Mouse (Mus musculus) liver, adult 2 months (tissue): ENCODE measurements at regions not wholly inside any gene's neighbourhood (a gene's known extent, or its start where the extent isn't known, plus 50 kb on each side); places are given as distances from the start of the nearest gene placed in this dataset.

Experiments
- DNase-seq: peaks from one replicate; pipeline ENCODE4 v3.0.0-alpha.2; 2011; ENCODE audit warnings: low read depth, low spot score; ENCODE audit errors: extremely low read depth
- H3K27ac ChIP-seq: fragments of 200-500 bp; replicated peaks from 2 replicates; pipeline ENCODE4 v1.5.1; 2012; ENCODE audit warnings: low read depth, mild to moderate bottlenecking, control low read depth, inconsistent platforms, low read length; ENCODE audit not compliant: insufficient read depth
- H3K27me3 ChIP-seq: fragments of 200-500 bp; 2 replicates; pipeline ENCODE4 v1.6.1; 2012; ENCODE audit warnings: mild to moderate bottlenecking, moderate library complexity, low read length, inconsistent platforms; ENCODE audit not compliant: control insufficient read depth, insufficient read depth
- H3K36me3 ChIP-seq: fragments of 200-500 bp; 2 replicates; pipeline ENCODE4 v1.6.1; 2012; ENCODE audit warnings: low read length, inconsistent platforms; ENCODE audit not compliant: control insufficient read depth, insufficient read depth
- H3K4me1 ChIP-seq: fragments of 200-500 bp; 2 replicates; pipeline ENCODE4 v1.6.1; 2011; ENCODE audit warnings: low read length; ENCODE audit not compliant: control insufficient read depth, insufficient read depth
- H3K4me3 ChIP-seq: fragments of 200-500 bp; 2 replicates; pipeline ENCODE4 v1.5.1; 2011; ENCODE audit warnings: low read depth, mild to moderate bottlenecking, control low read depth, low read length, moderate library complexity; ENCODE audit not compliant: insufficient read depth
- H3K79me2 ChIP-seq: fragments of 200-500 bp; 2 replicates; pipeline ENCODE4 v1.6.1; 2012; ENCODE audit warnings: inconsistent platforms, mild to moderate bottlenecking, low read length, moderate library complexity; ENCODE audit not compliant: control insufficient read depth, insufficient read depth
- H3K9ac ChIP-seq: fragments of 200-500 bp; 2 replicates; pipeline ENCODE4 v1.6.1; 2012; ENCODE audit warnings: low read depth, mild to moderate bottlenecking, control low read depth, inconsistent platforms, low read length
- CTCF ChIP-seq: fragments of 200-500 bp; IDR thresholded peaks from 2 replicates; pipeline ENCODE4 v1.5.1; 2011; ENCODE audit warnings: low read depth, low read length, control low read depth
- POLR2A ChIP-seq: fragments of 200-500 bp; IDR thresholded peaks from 2 replicates; pipeline ENCODE4 v1.6.1; 2011; ENCODE audit warnings: low read length, control low read depth; ENCODE audit not compliant: insufficient read depth; ENCODE audit errors: extremely low read depth
- WGBS: fragments of 180-500 bp; shearing (Covaris S2); methylation state at CpG from one replicate; pipeline ENCODE4 v1.1.7; 2018; 5-methylcytosine and 5-hydroxymethylcytosine counted together

DNA sequence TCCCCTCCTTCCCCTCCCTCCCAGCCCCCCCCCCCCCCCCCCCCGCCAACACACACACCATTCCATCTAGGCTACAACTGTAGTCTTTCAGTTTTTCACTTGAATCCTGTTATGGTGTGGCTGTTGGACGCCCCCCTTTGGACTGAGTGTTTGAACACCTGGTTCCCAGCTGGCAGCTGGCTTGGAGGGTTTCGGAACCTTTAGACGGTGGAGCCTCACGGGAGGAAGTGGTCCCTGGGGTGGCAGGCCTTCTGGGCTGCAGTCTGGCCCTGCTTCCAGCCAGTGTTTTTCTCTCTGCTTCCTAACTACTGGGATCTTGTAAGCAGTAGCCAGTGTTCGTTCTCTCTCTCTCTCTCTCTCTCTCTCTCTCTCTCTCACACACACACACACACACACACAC lies 101.4 kb upstream of the Arid2 start:
- no peak for DNase-seq
- TF ChIP-seq CTCF (no peak), POLR2A (no peak)
- no peaks in the 10 kb centered on the region for H3K36me3 ChIP-seq

DNA sequence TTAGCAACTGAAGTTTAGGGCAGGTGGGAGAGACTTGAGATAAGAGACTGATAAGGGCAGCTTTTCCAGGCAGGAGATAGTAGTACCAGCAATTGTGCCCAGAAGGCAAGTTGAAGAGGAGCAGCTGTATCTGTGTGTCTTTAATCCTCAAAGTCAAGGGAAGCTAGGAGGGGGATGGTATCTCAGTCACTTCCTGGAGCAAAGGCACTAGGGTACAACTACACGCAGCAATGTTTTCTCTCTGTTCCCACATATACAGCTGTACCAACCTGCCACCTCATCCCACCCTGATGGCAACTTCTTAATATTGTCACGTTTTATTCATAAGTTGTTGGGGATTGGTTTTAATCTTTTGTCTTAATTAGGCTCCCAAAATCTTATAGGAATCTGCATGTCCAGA lies 97.8 kb upstream of the Arid2 start:
- Histone ChIP-seq H3K27me3 (no peaks in the 10 kb centered on the region), H3K4me3 (no peak overlapping the region), H3K9ac (no peak overlapping the region), H3K36me3 (no peaks in the 10 kb centered on the region), H3K4me1 (no peaks in the 10 kb centered on the region), H3K79me2 (no peaks in the 10 kb centered on the region), H3K27ac (no peak overlapping the region)
- WGBS: 63% methylated on average over 2 of the region's 2 CpGs
- no peak for DNase-seq
- no peak for TF ChIP-seq POLR2A
- TF ChIP-seq CTCF: no peak

More for the DNA sequence above, 101.4 kb upstream of the Arid2 start:
- Histone ChIP-seq H3K4me1 (no peaks in the 10 kb centered on the region), H3K79me2 (no peaks in the 10 kb centered on the region), H3K4me3 (no peak overlapping the region), H3K27ac (no peak overlapping the region), H3K27me3 (no peaks in the 10 kb centered on the region), H3K9ac (no peak overlapping the region)
- 52% methylated on average over 5 of the region's 6 CpGs for WGBS

DNA sequence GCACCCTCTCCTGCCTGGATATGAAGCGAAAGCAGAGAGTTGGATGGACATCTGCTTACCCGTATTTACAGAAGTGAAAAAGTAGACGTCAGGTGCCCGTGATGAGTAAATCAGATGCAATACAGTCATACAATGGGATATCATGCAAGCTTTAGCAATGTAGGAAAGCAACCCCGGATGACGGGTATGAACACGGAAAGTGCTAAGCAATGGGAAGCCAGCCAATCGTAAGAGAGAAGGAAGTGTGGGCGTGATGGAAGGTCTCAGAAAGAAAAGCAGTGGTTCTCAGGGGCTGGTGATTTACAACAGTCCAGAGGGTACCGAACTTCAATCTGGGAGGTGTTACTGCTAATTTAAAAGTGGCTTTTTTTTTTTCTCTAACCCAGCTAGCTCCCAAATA lies 89.9 kb upstream of the Arid2 start:
- Histone ChIP-seq H3K4me3 (no peak overlapping the region), H3K79me2 (no peaks in the 10 kb centered on the region), H3K36me3 (no peaks in the 10 kb centered on the region), H3K9ac (no peak overlapping the region), H3K27ac (no peak overlapping the region), H3K4me1 (no peaks in the 10 kb centered on the region), H3K27me3 (no peaks in the 10 kb centered on the region)
- no peak for DNase-seq
- 80% methylated on average over 10 of the region's 10 CpGs for WGBS
- TF ChIP-seq CTCF: no peak
- no peak for TF ChIP-seq POLR2A

DNA sequence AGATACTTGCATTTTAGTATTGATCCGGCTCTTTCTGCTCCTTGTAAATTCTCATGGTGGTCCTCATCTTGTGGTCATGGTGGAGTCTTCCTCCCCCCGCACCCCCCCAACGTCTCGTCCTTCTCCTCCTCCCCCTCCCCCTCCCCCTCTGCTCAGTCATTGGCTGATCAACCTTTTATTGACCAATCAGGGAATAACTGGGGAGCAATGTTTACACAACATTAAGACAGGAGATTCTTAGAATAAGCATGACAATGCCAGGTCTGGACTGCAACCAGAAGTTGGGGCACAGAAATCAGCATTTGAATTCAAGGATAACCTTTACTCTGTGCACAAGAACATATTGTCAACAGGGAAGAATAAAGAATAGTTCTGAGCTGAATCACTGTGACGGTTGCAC lies 89.4 kb upstream of the Arid2 start:
- H3K4me1 ChIP-seq: no peaks in the 10 kb centered on the region
- no peak for TF ChIP-seq CTCF
- no peak for TF ChIP-seq POLR2A
- H3K36me3 ChIP-seq: no peaks in the 10 kb centered on the region
- 59% methylated on average over 5 of the region's 5 CpGs for WGBS
- no peaks in the 10 kb centered on the region for H3K27me3 ChIP-seq
- no peak overlapping the region for H3K9ac ChIP-seq
- H3K79me2 ChIP-seq: no peaks in the 10 kb centered on the region
- no peak overlapping the region for H3K4me3 ChIP-seq
- DNase-seq: no peak
- H3K27ac ChIP-seq: no peak overlapping the region

DNA sequence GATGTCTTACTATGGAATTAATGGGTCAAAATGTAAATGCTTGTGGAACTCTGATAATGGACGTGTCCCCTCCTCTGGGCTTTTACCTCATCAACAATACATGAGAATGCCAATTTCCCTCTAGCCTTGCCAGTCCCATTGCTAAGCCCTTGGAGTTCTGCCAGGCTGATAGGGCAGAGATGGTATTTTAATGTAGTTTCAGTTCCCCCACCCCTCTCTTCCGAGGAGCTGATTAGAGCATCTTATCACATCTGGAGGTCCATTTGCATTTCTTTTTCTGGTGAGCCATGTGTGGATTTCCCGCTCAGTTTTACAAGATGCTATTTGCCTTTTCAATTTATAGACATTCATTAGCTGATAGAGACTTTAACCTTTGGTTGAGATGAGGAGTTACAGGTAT lies 86.0 kb upstream of the Arid2 start:
- 66% methylated on average over 3 of the region's 3 CpGs for WGBS
- DNase-seq: no peak
- TF ChIP-seq CTCF: no peak
- TF ChIP-seq POLR2A: no peak

DNA sequence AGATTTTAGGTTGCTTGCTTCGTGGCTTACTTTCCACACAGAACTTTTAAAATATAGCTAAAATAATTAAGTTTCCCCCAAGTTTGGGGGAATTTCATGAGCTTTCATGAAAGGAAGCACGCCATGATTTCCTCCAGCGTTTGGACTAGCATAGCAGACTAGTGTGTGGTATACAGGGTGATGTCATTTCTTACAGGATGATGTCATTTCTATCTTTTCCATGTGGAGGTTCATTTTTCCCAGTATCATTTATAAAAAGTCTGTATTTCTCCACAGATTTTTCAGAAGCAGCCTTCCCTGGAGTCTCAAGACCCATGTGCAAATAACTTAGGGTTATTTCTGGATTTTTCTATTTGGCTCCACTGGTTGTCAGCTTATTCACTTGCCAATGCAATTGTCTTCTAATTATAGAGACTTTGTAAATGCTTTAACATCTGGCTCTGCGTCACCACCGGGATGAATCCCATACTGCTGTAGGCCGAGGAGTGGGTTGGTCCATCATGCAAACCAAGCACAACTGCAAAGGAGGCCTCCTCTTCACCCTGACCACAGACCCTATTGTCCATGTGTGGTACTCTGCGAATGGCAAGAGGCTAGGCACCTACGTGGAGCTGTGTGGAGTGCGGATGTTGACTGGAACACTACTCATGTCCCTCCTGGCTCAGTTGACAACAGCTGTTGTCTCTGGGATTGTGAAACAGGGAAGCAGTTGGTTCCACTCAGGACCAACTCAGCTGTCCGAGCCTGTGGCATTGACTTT lies 85.4 kb upstream of the Arid2 start:
- H3K9ac ChIP-seq: no peak overlapping the region
- no peaks in the 10 kb centered on the region for H3K36me3 ChIP-seq
- no peak overlapping the region for H3K4me3 ChIP-seq
- H3K27ac ChIP-seq: no peak overlapping the region
- TF ChIP-seq POLR2A: no peak
- no peak for TF ChIP-seq CTCF
- H3K27me3 ChIP-seq: no peaks in the 10 kb centered on the region
- no peak for DNase-seq
- no peaks in the 10 kb centered on the region for H3K79me2 ChIP-seq
- no peaks in the 10 kb centered on the region for H3K4me1 ChIP-seq
- WGBS: 90% methylated on average over 10 of the region's 10 CpGs

More for the DNA sequence above, 86.0 kb upstream of the Arid2 start:
- Histone ChIP-seq H3K4me1 (no peaks in the 10 kb centered on the region), H3K9ac (no peak overlapping the region), H3K27ac (no peak overlapping the region), H3K27me3 (no peaks in the 10 kb centered on the region), H3K36me3 (no peaks in the 10 kb centered on the region), H3K4me3 (no peak overlapping the region), H3K79me2 (no peaks in the 10 kb centered on the region)
